Mouse (Mus musculus): ENCODE measurements at regions not wholly inside any gene's neighbourhood (a gene's known extent, or its start where the extent isn't known, plus 50 kb on each side); places are given as distances from the start of the nearest gene placed in this dataset.

DNA sequence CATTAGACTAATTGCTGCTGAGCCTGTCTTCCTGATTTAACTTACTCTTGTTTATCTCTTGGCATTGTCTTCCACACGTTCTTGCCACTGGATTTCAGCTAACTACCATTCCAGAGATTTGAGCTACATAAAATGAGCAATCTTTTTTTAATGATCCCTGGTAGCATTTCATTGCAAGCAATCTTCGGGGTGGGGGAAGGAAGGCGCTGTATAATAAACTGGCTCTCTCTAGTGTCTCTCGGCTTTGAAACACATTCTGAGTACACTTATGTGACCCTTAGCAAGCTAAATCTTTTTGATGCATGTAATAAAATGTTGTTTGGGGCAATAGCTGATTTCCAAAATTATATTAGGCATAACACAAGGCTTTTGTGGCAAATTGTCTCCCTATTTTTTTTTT is 152.2 kb upstream of the Atp5g3 start:
- TF ChIP-seq POLR2A (IDR thresholded peaks at IDR 0.05; ENCODE audit: low read depth, low read length) (no peak), CTCF (IDR thresholded peaks at IDR 0.05; ENCODE audit: borderline replicate concordance, insufficient read depth, low read length) (no peak)
